Mouse (Mus musculus): ENCODE measurements around the gene Iqcn.
A peak's percentile ranks its signal among the peaks of the same experiment; 100 is the strongest.

Iqcn gene

GRCm38 (mm10) chr8:70703287-70703686 lies at the start of gene Iqcn:
Gene Iqcn (plus strand): TSS chr8:70703457.
- DNase-seq = no peak

GRCm38 (mm10) chr8:70654121-70654520 lies 49.1 kb upstream of the Iqcn start:
- DNase-seq = no peak

- DNase-seq = no peak
Observed at GRCm38 (mm10) chr8:70655469-70655868, 47.8 kb upstream of the Iqcn start.

GRCm38 (mm10) chr8:70656193-70656790 lies 47.0 kb upstream of the Iqcn start:
- DNase-seq = no peak

- no peak for DNase-seq
Observed at GRCm38 (mm10) chr8:70657214-70657613, 46.0 kb upstream of the Iqcn start.

- no peak for DNase-seq
Observed at GRCm38 (mm10) chr8:70657739-70658138, 45.5 kb upstream of the Iqcn start.

GRCm38 (mm10) chr8:70658897-70659603 lies 44.2 kb upstream of the Iqcn start:
- no peak for DNase-seq

- DNase-seq = peak; percentile 72
Observed at GRCm38 (mm10) chr8:70659604-70660272, 43.5 kb upstream of the Iqcn start.

- DNase-seq = no peak
Observed at GRCm38 (mm10) chr8:70660273-70660725, 43.0 kb upstream of the Iqcn start, which contains the start of gene Pgpep1. Gene Pgpep1 (minus strand): TSS chr8:70660388.

GRCm38 (mm10) chr8:70663691-70664090 lies 39.6 kb upstream of the Iqcn start:
- DNase-seq = no peak

GRCm38 (mm10) chr8:70664631-70665030 lies 38.6 kb upstream of the Iqcn start:
- no peak for DNase-seq

- no peak for DNase-seq
Observed at GRCm38 (mm10) chr8:70665599-70665998, 37.7 kb upstream of the Iqcn start.

GRCm38 (mm10) chr8:70667071-70667470 lies 36.2 kb upstream of the Iqcn start:
- peak; percentile 29 for DNase-seq

GRCm38 (mm10) chr8:70671615-70672324 lies 31.5 kb upstream of the Iqcn start:
- no peak for DNase-seq

- DNase-seq = no peak
Observed at GRCm38 (mm10) chr8:70672325-70673078, 30.8 kb upstream of the Iqcn start.

GRCm38 (mm10) chr8:70673079-70673856 lies 30.0 kb upstream of the Iqcn start, which contains the start of gene Lsm4:
Gene Lsm4 (plus strand): TSS chr8:70673248.
- DNase-seq = peak; percentile 94

GRCm38 (mm10) chr8:70674109-70674508 lies 29.1 kb upstream of the Iqcn start:
- no peak for DNase-seq

- no peak for DNase-seq
Observed at GRCm38 (mm10) chr8:70674716-70675115, 28.5 kb upstream of the Iqcn start.

GRCm38 (mm10) chr8:70675336-70675735 lies 27.9 kb upstream of the Iqcn start:
- DNase-seq = no peak

GRCm38 (mm10) chr8:70677451-70678080 lies 25.7 kb upstream of the Iqcn start:
- DNase-seq = no peak

- no peak for DNase-seq
Observed at GRCm38 (mm10) chr8:70678679-70679078, 24.6 kb upstream of the Iqcn start.

Measured in right cerebral cortex, postnatal 14 days (tissue).